Mouse (Mus musculus) stomach, embryonic 14.5 days (tissue): ENCODE measurements around the gene Lpcat1. TPM values are rescaled to one million over a fixed set of nuclear protein-coding genes. Genes with fewer than 3 reads are reported as not detected.

Source experiments
- ATAC-seq: fragments of 200-750 bp; cut with Nextera tagmentation; 2 replicates; pipeline ENCODE4 v1.8.0; 2017; ENCODE audit warnings: low read depth, moderate TSS enrichment; ENCODE audit not compliant: insufficient number of reproducible peaks, insufficient read depth, low FRiP score
- H3K27ac ChIP-seq: fragments of 300-500 bp; sonication (generic); 2 replicates; pipeline ENCODE4 v1.5.1; 2014; ENCODE audit warnings: mild to moderate bottlenecking, low read length, moderate library complexity, mixed read lengths
- H3K27me3 ChIP-seq: fragments of 300-500 bp; sonication (generic); 2 replicates; pipeline ENCODE4 v1.6.1; 2014; ENCODE audit warnings: low read length, control low read depth, mixed read lengths; ENCODE audit not compliant: control insufficient read depth, insufficient read depth
- H3K36me3 ChIP-seq: fragments of 300-500 bp; sonication (generic); 2 replicates; pipeline ENCODE4 v1.6.1; 2014; ENCODE audit warnings: mild to moderate bottlenecking, control low read depth, low read length, moderate library complexity, mixed read lengths; ENCODE audit not compliant: control insufficient read depth, insufficient read depth
- H3K4me1 ChIP-seq: fragments of 300-500 bp; sonication (generic); 2 replicates; pipeline ENCODE4 v1.6.1; 2014; ENCODE audit warnings: low read length, control low read depth, mixed read lengths; ENCODE audit not compliant: control insufficient read depth, insufficient read depth
- H3K4me2 ChIP-seq: fragments of 300-500 bp; sonication (generic); replicated peaks from 2 replicates; pipeline ENCODE4 v1.6.1; 2014; ENCODE audit warnings: low read depth, low read length, control low read depth
- H3K4me3 ChIP-seq: fragments of 300-500 bp; sonication (generic); 2 replicates; pipeline ENCODE4 v1.5.1; 2014; ENCODE audit warnings: low read depth, low read length, control low read depth
- H3K9ac ChIP-seq: fragments of 300-500 bp; sonication (generic); replicated peaks from 2 replicates; pipeline ENCODE4 v1.6.1; 2014; ENCODE audit warnings: low read depth, mild to moderate bottlenecking, control low read depth, low read length, moderate library complexity, mixed read lengths
- H3K9me3 ChIP-seq: fragments of 300-500 bp; sonication (generic); 2 replicates; pipeline ENCODE4 v1.6.1; 2016; ENCODE audit warnings: low read depth, low read length, control low read depth; ENCODE audit not compliant: control insufficient read depth
- WGBS: fragments of 180-500 bp; shearing (Covaris S2); extraction: QIAGEN DNeasy Blood & Tissue Kit; methylation state at CpG from one replicate; pipeline ENCODE4 v1.1.7; 2014; 5-methylcytosine and 5-hydroxymethylcytosine counted together
- polyA plus RNA-seq: library from polyadenylated mRNA; unstranded; fragments of >200 nt; fragmentation: Nextera tagmentation; extraction: Ambion mirVana; gene quantifications from 2 replicates; pipeline ENCODE4 v1.2.1, GENCODE M21; 2014

Gene Lpcat1
- polyA plus RNA-seq, 1 experiment from 2014 or later = 40.4 TPM

DNA sequence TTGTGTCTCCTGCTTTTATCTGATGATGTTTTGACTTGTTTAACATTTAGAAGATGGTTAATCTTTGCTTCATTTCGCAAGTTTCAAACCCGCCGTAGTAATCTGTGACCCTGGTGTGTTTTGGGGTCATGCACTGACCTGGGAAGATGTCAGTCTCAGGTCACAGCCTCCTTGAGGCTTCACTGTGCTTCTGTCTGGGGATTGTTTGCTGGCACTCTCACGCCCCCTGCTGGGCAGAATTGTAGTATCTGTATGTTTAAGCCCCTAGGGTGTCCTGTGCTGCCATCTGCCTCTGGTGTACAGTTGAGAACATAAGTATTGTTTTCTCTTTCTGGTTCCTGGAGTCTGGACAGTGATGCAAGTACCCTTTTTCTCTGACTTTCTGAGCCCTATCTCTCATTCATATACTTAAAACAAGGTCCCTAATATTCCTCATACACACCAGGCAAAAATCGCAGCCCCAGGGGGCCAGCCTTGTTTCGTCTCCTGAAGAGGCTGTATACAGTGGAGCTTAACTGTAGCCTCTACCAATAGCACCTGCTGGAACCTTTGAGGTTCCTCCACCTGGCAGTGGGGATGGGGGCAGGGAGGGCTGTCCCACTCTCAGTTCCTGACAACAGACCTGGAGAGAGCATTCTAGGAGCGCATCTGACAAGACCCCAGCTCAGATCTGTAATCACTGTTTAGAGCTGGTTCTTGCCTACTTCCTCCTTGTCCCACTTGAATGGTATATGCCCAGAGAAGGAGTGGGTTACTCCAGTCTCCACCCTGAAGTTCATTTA, 38.9 kb downstream of the Lpcat1 start:
- WGBS = 57% methylated on average over 7 of the region's 7 CpGs
- Histone ChIP-seq H3K4me2 (no peak overlapping the region), H3K4me1 (no peaks in the 10 kb centered on the region), H3K4me3 (no peak overlapping the region), H3K9ac (no peak overlapping the region), H3K9me3 (no peaks in the 10 kb centered on the region), H3K27ac (no peak overlapping the region), H3K27me3 (no peaks in the 10 kb centered on the region), H3K36me3 (peaks cover 15% of the 10 kb centered on the region)
- 0 out of 2 replicates have a peak, but pooled peaks have one; percentile 65 for ATAC-seq

DNA sequence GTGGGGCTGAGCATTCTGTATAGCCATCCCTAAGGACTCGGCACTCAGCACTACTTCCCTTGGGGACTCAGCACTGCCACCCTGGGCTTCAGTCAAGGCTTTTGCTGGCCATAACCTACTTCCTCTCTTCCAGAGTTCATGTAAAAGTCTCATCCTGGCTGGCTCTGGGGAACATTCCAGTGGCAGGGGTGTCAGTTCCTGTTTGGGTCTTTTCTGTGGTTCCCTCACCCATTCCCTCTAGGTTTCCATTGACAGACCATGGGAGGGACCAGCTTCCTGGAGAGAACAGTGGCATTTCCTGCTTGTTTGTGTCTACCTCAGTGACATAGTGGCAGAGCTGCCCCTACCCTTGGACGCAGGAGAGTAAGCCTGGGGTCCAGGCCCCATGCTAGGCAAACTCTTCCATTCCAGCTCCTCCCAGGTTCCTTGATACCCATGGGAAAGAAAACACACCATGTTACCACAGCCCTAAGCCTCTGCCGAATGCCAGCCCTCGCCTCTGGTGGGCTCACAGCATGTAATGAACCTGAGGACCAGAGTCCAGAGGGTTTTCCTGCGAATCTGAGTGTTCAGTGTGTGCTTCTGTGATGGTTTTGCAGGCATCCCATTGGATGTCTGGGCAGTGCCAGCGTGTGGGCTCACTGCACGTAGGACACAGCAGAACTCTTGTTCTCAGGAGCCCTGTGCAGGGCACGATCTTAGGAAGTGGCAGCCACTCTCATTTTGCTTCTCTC, 42.0 kb downstream of the Lpcat1 start:
- no peaks in the 10 kb centered on the region for H3K9me3 ChIP-seq
- H3K4me3 ChIP-seq = no peak overlapping the region
- peaks cover 24% of the 10 kb centered on the region for H3K36me3 ChIP-seq
- no peak overlapping the region for H3K27ac ChIP-seq
- H3K4me2 ChIP-seq = no peak overlapping the region
- no peaks in the 10 kb centered on the region for H3K4me1 ChIP-seq
- no peaks in the 10 kb centered on the region for H3K27me3 ChIP-seq
- H3K9ac ChIP-seq = no peak overlapping the region
- whole genome bisulfite sequencing = 90% methylated on average over 8 of the region's 8 CpGs
- no peak for ATAC-seq

DNA sequence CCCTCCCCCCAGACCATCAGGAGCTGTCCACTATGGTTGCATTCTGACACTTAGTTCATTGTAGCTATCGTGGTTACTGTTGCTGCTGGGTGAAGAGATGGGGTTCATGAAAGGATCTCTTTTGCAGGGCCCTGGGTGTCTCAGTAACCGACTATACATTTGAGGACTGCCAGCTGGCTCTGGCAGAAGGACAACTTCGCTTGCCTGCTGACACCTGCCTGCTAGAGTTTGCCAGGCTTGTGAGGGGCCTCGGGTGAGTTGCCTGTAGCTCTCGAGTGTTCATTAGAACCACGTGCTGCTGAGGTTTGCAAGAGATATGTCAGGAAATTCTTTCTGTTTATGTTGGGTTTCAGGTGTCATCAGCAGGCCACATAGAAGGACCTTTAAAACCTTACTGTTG, 42.9 kb downstream of the Lpcat1 start:
- Histone ChIP-seq H3K4me1 (no peaks in the 10 kb centered on the region), H3K4me3 (no peak overlapping the region), H3K9ac (no peak overlapping the region), H3K36me3 (peaks cover 32% of the 10 kb centered on the region), H3K4me2 (no peak overlapping the region), H3K27ac (no peak overlapping the region), H3K27me3 (no peaks in the 10 kb centered on the region), H3K9me3 (no peaks in the 10 kb centered on the region)
- 78% methylated on average over 6 of the region's 6 CpGs for WGBS
- no peak for ATAC-seq

DNA sequence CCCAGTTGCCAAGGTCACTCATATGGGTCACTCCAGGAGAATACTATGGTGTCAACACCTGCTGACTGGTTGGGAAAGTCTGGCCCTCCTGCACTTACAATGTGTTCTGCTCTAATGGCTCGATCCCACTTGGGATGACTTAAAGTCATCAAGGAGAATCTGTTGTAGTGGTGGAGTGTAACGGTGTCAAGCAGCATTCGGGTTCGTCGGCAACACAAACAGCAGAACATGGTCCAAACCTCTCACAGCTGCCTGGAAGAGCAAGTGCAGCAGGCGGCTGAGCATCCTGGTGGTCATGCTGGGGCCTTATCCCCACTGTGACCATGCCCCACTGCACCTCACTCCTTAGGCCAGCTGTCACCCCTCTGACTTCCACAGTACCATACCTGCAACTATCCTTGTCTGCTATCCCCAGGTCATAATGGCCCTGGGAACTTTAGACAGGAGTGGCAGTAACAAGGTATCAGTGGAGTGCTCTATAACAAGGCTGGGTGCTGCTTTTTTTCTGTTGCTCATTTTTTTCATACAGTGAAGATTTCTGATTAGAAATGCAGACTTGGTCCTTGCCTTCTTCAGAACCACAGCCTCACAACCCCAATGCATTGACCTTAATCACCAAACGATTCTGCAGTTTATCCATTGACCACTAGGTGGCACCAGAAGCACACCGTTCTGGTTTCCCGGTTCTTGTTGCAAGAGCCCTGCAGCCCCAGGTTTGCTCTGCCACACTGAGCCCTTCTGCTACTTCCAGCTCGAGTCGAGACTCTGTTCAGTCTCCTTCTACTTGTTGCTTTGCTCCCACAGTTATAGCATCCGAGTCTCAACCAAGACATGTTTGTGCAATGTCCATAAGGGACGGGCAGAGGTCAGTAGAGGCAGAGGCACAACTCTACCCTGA, 46.0 kb downstream of the Lpcat1 start:
- Histone ChIP-seq H3K9me3 (no peaks in the 10 kb centered on the region), H3K9ac (no peak overlapping the region), H3K4me2 (no peak overlapping the region), H3K27ac (no peak overlapping the region), H3K4me3 (no peak overlapping the region), H3K4me1 (no peaks in the 10 kb centered on the region), H3K36me3 (peaks cover 31% of the 10 kb centered on the region), H3K27me3 (no peaks in the 10 kb centered on the region)
- WGBS = 60% methylated on average over 13 of the region's 13 CpGs
- ATAC-seq = no peak

DNA sequence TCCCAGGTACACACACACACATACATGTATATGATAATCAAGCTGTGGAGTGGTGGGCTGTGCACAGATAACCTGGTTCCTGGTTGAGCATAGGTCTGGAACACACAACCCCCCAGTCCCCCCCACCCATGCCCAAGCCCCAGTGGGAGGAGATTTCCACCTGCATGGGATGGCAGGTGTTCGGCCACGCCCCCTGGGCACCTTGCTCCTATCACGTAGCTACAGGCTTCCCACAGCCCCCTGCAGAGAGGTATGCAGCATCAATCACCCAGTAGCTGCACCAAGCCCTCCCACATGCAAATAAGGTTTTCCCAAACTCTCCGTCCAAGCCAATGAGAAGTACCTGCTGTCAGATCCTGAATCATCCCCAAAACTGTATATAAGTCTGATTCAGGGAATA, 49.9 kb downstream of the Lpcat1 start:
- H3K4me2 ChIP-seq = no peak overlapping the region
- no peak overlapping the region for H3K4me3 ChIP-seq
- H3K36me3 ChIP-seq = peaks cover 21% of the 10 kb centered on the region
- ATAC-seq = no peak
- H3K9me3 ChIP-seq = no peaks in the 10 kb centered on the region
- H3K4me1 ChIP-seq = no peaks in the 10 kb centered on the region
- 71% methylated on average over 4 of the region's 4 CpGs for WGBS
- H3K27ac ChIP-seq = no peak overlapping the region
- no peaks in the 10 kb centered on the region for H3K27me3 ChIP-seq
- H3K9ac ChIP-seq = no peak overlapping the region

DNA sequence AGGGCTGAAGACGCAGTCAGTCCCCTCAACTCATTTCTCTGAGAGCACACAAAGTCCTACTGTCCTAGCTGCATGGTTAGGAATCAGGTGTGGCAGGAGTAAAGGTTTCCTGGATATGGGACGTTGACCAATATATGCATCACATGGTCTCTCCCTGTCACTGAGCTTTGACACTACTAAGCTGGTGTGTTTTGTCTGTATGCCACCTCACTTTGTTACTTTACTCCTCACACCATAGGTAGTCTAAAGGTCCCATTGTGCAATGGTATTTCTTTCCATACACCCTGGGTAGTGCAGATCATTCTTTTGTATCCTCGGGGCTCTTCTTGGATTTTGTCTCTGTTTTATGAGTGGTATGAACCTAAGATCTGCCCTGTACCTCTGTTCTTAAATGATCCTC, 66.7 kb downstream of the Lpcat1 start:
- no peak for ATAC-seq
- H3K27me3 ChIP-seq = peaks cover 17% of the 10 kb centered on the region

DNA sequence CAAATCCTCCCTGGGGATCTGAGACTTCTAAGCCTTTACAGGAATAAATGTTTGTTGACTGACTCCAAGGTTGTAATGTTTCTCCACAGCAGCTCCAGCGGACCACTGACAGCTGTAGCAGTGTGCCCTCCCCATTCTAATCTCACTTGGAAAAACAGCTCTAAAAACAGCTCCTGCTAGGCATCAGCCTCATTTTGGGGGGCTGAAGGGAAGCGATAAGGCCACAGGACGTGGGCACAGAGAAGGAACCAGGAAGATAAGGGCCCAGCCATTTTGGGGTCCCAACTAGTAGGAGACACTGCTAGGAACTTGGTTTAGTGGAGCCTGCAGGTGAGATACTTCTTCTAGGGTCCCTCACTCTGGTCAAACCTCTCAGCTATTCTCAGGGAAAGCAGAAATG, 68.3 kb downstream of the Lpcat1 start:
- 52% methylated on average over 3 of the region's 3 CpGs for WGBS

More for the DNA sequence above, 66.7 kb downstream of the Lpcat1 start:
- Histone ChIP-seq H3K27ac (no peak overlapping the region), H3K4me2 (no peak overlapping the region), H3K9me3 (no peaks in the 10 kb centered on the region), H3K9ac (no peak overlapping the region), H3K4me3 (no peak overlapping the region), H3K36me3 (no peaks in the 10 kb centered on the region), H3K4me1 (no peaks in the 10 kb centered on the region)
- 85% methylated on average over 3 of the region's 3 CpGs for WGBS

DNA sequence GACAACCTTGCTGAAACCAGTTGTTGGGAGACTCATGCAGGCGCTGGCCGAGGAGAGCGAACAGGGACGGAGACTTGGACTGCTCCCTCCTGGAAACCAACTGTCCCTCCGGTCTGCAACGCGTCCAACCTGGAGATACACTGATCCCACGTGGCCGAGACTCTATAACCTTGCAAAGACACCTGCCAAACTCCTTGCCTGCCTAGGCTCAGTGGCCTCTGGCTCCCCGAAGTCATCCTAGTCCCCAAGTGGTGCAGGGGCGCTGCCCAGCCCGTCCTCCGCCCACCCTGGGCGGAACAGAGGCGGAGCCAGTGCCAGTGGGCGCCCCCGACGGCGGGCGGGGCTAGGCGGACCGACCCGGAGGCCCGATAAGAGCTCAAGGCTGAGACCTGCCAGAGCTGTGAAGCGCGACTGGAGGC, 69.4 kb downstream of the Lpcat1 start, which contains the start of gene Slc6a3:
TSS of gene Slc6a3 (plus strand) at position 345 of the 419 bp plus-strand sequence.
- Histone ChIP-seq H3K9me3 (no peaks in the 10 kb centered on the region), H3K4me1 (no peaks in the 10 kb centered on the region), H3K4me2 (peak within 1 kb of the TSS; percentile 90), H3K27ac (no peak within 1 kb of the TSS), H3K9ac (no peak within 1 kb of the TSS), H3K4me3 (peak within 1 kb of the TSS; percentile 35), H3K36me3 (no peaks in the 10 kb centered on the region), H3K27me3 (peaks cover 17% of the 10 kb centered on the region)
- WGBS = under 1% methylated on average over 26 of the region's 26 CpGs
- peak; percentile 81; the same call in 1 of the 2 replicates for ATAC-seq

More for the DNA sequence above, 68.3 kb downstream of the Lpcat1 start:
- Histone ChIP-seq H3K36me3 (no peaks in the 10 kb centered on the region), H3K4me1 (no peaks in the 10 kb centered on the region), H3K27ac (no peak overlapping the region), H3K9ac (no peak overlapping the region), H3K9me3 (no peaks in the 10 kb centered on the region), H3K4me3 (no peak overlapping the region), H3K27me3 (peaks cover 17% of the 10 kb centered on the region), H3K4me2 (no peak overlapping the region)
- ATAC-seq = no peak
